Mouse (Mus musculus) embryonic facial prominence, embryonic 12.5 days (tissue): Measurements from ENCODE around the gene Cdc42ep4. TPM values are rescaled to one million over a fixed set of nuclear protein-coding genes. Genes with fewer than 3 reads are reported as not detected.

Experiments used
- polyA plus RNA-seq: library from polyadenylated mRNA; unstranded; fragments of >200 nt; fragmentation: Nextera tagmentation; extraction: Ambion mirVana; gene quantifications from 2 replicates; pipeline ENCODE4 v1.2.1, GENCODE M21; 2016

The Cdc42ep4 gene
- polyA plus RNA-seq, 1 experiment from 2014 or later: 116 TPM

Other genes starting within 250 kb of the Cdc42ep4 start
- gene Sstr2, start 132.5 kb downstream of the Cdc42ep4 start, polyA plus RNA-seq: 3.0 and 3.3 TPM in 2 replicates
- gene Cog1, start 102.7 kb downstream of the Cdc42ep4 start, polyA plus RNA-seq: 28.9 and 31.1 TPM in 2 replicates
- gene Slc39a11, start 101.8 kb downstream of the Cdc42ep4 start, polyA plus RNA-seq: 21.4 TPM in 2 replicates
- gene Fam104a, start 67.7 kb downstream of the Cdc42ep4 start, polyA plus RNA-seq: 52.6 TPM in 2 replicates
- 24.5 and 26.5 TPM in 2 replicates for gene D11Wsu47e, start 67.5 kb downstream of the Cdc42ep4 start, polyA plus RNA-seq
- gene Cpsf4l, start 41.9 kb downstream of the Cdc42ep4 start, polyA plus RNA-seq: 0.37 TPM in 1 of 2 replicates, not detected in the other